In genomic region chr1:155862967-155863366, GRCm38 (mm10) we compare ENCODE assay signal across 9 mouse cellular contexts. TPM values are rescaled to one million over a fixed set of nuclear protein-coding genes. Genes with fewer than 3 reads are reported as not detected.
DNase-seq lines count a peak whose midpoint lies in the region; ATAC-seq and TF ChIP-seq lines count a peak whose summit lies in the region.
"Had no signal": no experiment of that assay in that cellular context is flagged by ENCODE, and none has a peak within 500 bp of the region (broad histone marks: within the 10 kb centered on the region; RNA-seq: fewer than 3 reads in every experiment).

No protein-coding gene starts in this region.

- no peak overlapping the region for H3K4me2 ChIP-seq in intestine, postnatal 0 days (replicated peaks; ENCODE audit: low read depth)
- H3K4me2 ChIP-seq in intestine, embryonic 16.5 days (ENCODE audit: low read depth, low read length): no peak overlapping the region
- H3K4me2 ChIP-seq in CH12.LX (ENCODE audit: insufficient read depth, low read depth, poor library complexity, severe bottlenecking): peak overlapping the region; percentile 78
- H3K4me2 ChIP-seq in liver, embryonic 14.5 days (ENCODE audit: low read depth): no peak overlapping the region
- H3K4me2 ChIP-seq in neural tube, embryonic 15.5 days: no peak overlapping the region
- H3K4me2 ChIP-seq: embryonic facial prominence, embryonic 15.5 days had no signal

- TF ChIP-seq POLR2A in CH12.LX (IDR thresholded peaks at IDR 0.05; ENCODE audit: low read depth, low read length): no peak

- H3K4me3 ChIP-seq in intestine, postnatal 0 days (ENCODE audit: low read depth, low read length): no peak overlapping the region
- no peak overlapping the region for H3K4me3 ChIP-seq in intestine, embryonic 16.5 days (ENCODE audit: low read length)
- no peak overlapping the region for H3K4me3 ChIP-seq in CH12.LX (replicated peaks in 1 of 3; ENCODE audit: low read depth in 2 of 3, low read length in 2 of 3, poor library complexity in 1 of 3)
- H3K4me3 ChIP-seq in liver, embryonic 14.5 days (ENCODE audit: insufficient read depth in 1 of 2, low read depth in 2 of 2, low read length in 2 of 2): no peak overlapping the region
- no peak overlapping the region for H3K4me3 ChIP-seq in neural tube, embryonic 15.5 days (replicated peaks)
- H3K4me3 ChIP-seq: embryonic facial prominence, embryonic 15.5 days had no signal

- ATAC-seq in intestine, postnatal 0 days: no peak
- ATAC-seq in intestine, embryonic 16.5 days: no peak
- no peak for ATAC-seq in liver, embryonic 14.5 days (ENCODE audit: insufficient read depth)
- no peak for ATAC-seq in neural tube, embryonic 15.5 days (ENCODE audit: low FRiP score)

- in situ Hi-C loops in CH12.LX (cut with MboI; ENCODE audit: low pct_ligation_motif_present, low pct_unique_long_range_greater_than_20kb, low sequenced_read_pairs): loop anchor here (5.0 kb wide), 1 partner anchor 36 kb away; no protein-coding TSS in a partner anchor

- no peaks in the 10 kb centered on the region for H3K4me1 ChIP-seq in intestine, postnatal 0 days (replicated peaks; ENCODE audit: control insufficient read depth, insufficient read depth, low read length)
- H3K4me1 ChIP-seq in intestine, embryonic 16.5 days (ENCODE audit: control insufficient read depth, insufficient read depth, low read length): no peaks in the 10 kb centered on the region
- H3K4me1 ChIP-seq in CH12.LX (ENCODE audit: control insufficient read depth in 1 of 2, insufficient read depth in 2 of 2): peaks cover 0 to 20% of the 10 kb centered on the region in 2 experiments; a peak in 2 of 4 replicates
- no peaks in the 10 kb centered on the region for H3K4me1 ChIP-seq in liver, embryonic 14.5 days (replicated peaks; ENCODE audit: control insufficient read depth in 2 of 2, insufficient read depth in 2 of 2, low read length in 1 of 2)
- no peaks in the 10 kb centered on the region for H3K4me1 ChIP-seq in neural tube, embryonic 15.5 days
- H3K4me1 ChIP-seq: embryonic facial prominence, embryonic 15.5 days had no signal

- TF ChIP-seq EP300 in CH12.LX (IDR thresholded peaks at IDR 0.05; ENCODE audit: low read length): peak; percentile 29; the same call in 1 of the 2 replicates
- TF ChIP-seq EP300 in liver, embryonic 14.5 days (IDR thresholded peaks at IDR 0.05; ENCODE audit: low read depth): no peak

- WGBS in intestine, postnatal 0 days: 65% methylated on average over 4 of the region's 4 CpGs
- 69% methylated on average over 4 of the region's 4 CpGs for WGBS in intestine, embryonic 16.5 days
- 33% methylated on average over 4 of the region's 4 CpGs for WGBS in liver, embryonic 14.5 days (ENCODE audit: insufficient replicate concordance)
- whole genome bisulfite sequencing in neural tube, embryonic 15.5 days: 79% methylated on average over 4 of the region's 4 CpGs

- no peaks in the 10 kb centered on the region for H3K27me3 ChIP-seq in intestine, postnatal 0 days (replicated peaks; ENCODE audit: control insufficient read depth, insufficient read depth, low read length)
- H3K27me3 ChIP-seq in intestine, embryonic 16.5 days (replicated peaks; ENCODE audit: control insufficient read depth, insufficient read depth, low read length): no peaks in the 10 kb centered on the region
- no peaks in the 10 kb centered on the region for H3K27me3 ChIP-seq in CH12.LX (replicated peaks)
- no peaks in the 10 kb centered on the region for H3K27me3 ChIP-seq in liver, embryonic 14.5 days (ENCODE audit: control insufficient read depth, insufficient read depth, low read length)
- no peaks in the 10 kb centered on the region for H3K27me3 ChIP-seq in neural tube, embryonic 15.5 days (replicated peaks)
- H3K27me3 ChIP-seq: embryonic facial prominence, embryonic 15.5 days had no signal

- dilution Hi-C loops in CH12.LX (cut with MboI; ENCODE audit: extremely low pct_ligation_motif_present, extremely low pct_unique_long_range_greater_than_20kb, low sequenced_read_pairs): no loop called here

- DNase-seq in 3T3-L1 (ENCODE audit: low read depth, low spot score) (peak; percentile 23), CH12.LX (ENCODE audit: extremely low read depth) (peak; percentile 86)
- DNase-seq in liver, embryonic 14.5 days (ENCODE audit: low read depth in 3 of 3, low spot score in 3 of 3): no peak
- DNase-seq in layer of hippocampus, adult 18-20 months (ENCODE audit: low spot score in 2 of 2): no peak
- no peak for DNase-seq in right cerebral cortex, postnatal 36 days (ENCODE audit: low spot score in 2 of 2)

- H3K9ac ChIP-seq in intestine, postnatal 0 days (ENCODE audit: low read depth, low read length): no peak overlapping the region
- no peak overlapping the region for H3K9ac ChIP-seq in intestine, embryonic 16.5 days (ENCODE audit: low read depth, low read length)
- no peak overlapping the region for H3K9ac ChIP-seq in CH12.LX (ENCODE audit: insufficient read depth, low read depth)
- no peak overlapping the region for H3K9ac ChIP-seq in liver, embryonic 14.5 days (replicated peaks)
- no peak overlapping the region for H3K9ac ChIP-seq in neural tube, embryonic 15.5 days (replicated peaks)
- H3K9ac ChIP-seq: embryonic facial prominence, embryonic 15.5 days had no signal

- no peaks in the 10 kb centered on the region for H3K79me2 ChIP-seq in CH12.LX (replicated peaks; ENCODE audit: control insufficient read depth, extremely low read depth, insufficient read depth, poor library complexity, severe bottlenecking)

- no peaks in the 10 kb centered on the region for H3K9me3 ChIP-seq in intestine, postnatal 0 days (ENCODE audit: control insufficient read depth)
- H3K9me3 ChIP-seq in intestine, embryonic 16.5 days (ENCODE audit: control insufficient read depth, low read length): no peaks in the 10 kb centered on the region
- no peaks in the 10 kb centered on the region for H3K9me3 ChIP-seq in CH12.LX (replicated peaks; ENCODE audit: low read length)
- H3K9me3 ChIP-seq in liver, embryonic 14.5 days (ENCODE audit: control insufficient read depth, low read length): no peaks in the 10 kb centered on the region
- H3K9me3 ChIP-seq in neural tube, embryonic 15.5 days (replicated peaks): no peaks in the 10 kb centered on the region
- H3K9me3 ChIP-seq: embryonic facial prominence, embryonic 15.5 days had no signal

- H3K36me3 ChIP-seq in intestine, postnatal 0 days (ENCODE audit: control insufficient read depth, insufficient read depth): peaks cover 79% of the 10 kb centered on the region
- peaks cover 22% of the 10 kb centered on the region for H3K36me3 ChIP-seq in intestine, embryonic 16.5 days (ENCODE audit: control insufficient read depth, insufficient read depth, low read length)
- H3K36me3 ChIP-seq in CH12.LX (replicated peaks in 1 of 2; ENCODE audit: control insufficient read depth in 1 of 2, insufficient read depth in 1 of 2, low read length in 1 of 2): peaks cover 35 to 65% of the 10 kb centered on the region in 2 experiments
- peaks cover 54% of the 10 kb centered on the region for H3K36me3 ChIP-seq in liver, embryonic 14.5 days (replicated peaks; ENCODE audit: control insufficient read depth, insufficient read depth, low read depth)
- H3K36me3 ChIP-seq in neural tube, embryonic 15.5 days: peaks cover 71% of the 10 kb centered on the region

- TF ChIP-seq CTCF in intestine, postnatal 0 days (IDR thresholded peaks at IDR 0.05; ENCODE audit: low read depth): peak; percentile 63
- peak in 1 of 2 experiments; percentile 70; a peak in 2 of 4 replicates for TF ChIP-seq CTCF in CH12.LX (conservative IDR thresholded peaks at IDR 0.05 in 1 of 2, IDR thresholded peaks at IDR 0.05 in 1 of 2; ENCODE audit: low read depth in 2 of 2, low read length in 2 of 2)
- peak; percentile 34; the same call in 1 of the 2 replicates for TF ChIP-seq CTCF in liver, embryonic 14.5 days (IDR thresholded peaks at IDR 0.05; ENCODE audit: low read depth)

- TF ChIP-seq RAD21 in CH12.LX (IDR thresholded peaks at IDR 0.05; ENCODE audit: low read depth, low read length): peak; percentile 67

- no peak overlapping the region for H3K27ac ChIP-seq in intestine, postnatal 0 days (ENCODE audit: low read depth, low read length)
- H3K27ac ChIP-seq in intestine, embryonic 16.5 days (ENCODE audit: low read length): no peak overlapping the region
- H3K27ac ChIP-seq in CH12.LX (ENCODE audit: insufficient read depth, low read depth): no peak overlapping the region
- no peak overlapping the region for H3K27ac ChIP-seq in liver, embryonic 14.5 days
- H3K27ac ChIP-seq in neural tube, embryonic 15.5 days (replicated peaks): no peak overlapping the region
- H3K27ac ChIP-seq: embryonic facial prominence, embryonic 15.5 days had no signal

TF ChIP-seq in CH12.LX, 34 proteins besides CTCF, POLR2A, EP300 and RAD21 (continues in another document):
- TF ChIP-seq MYC (IDR thresholded peaks at IDR 0.05; ENCODE audit: low read depth, low read length) (peak; percentile 77), SMC3 (IDR thresholded peaks at IDR 0.05; ENCODE audit: low read depth, low read length) (peak; percentile 70), TBP (conservative IDR thresholded peaks at IDR 0.05; ENCODE audit: low read depth, low read length) (no peak), BHLHE40 (IDR thresholded peaks at IDR 0.05; ENCODE audit: low read depth, low read length) (peak; percentile 52), USF1 (IDR thresholded peaks at IDR 0.05; ENCODE audit: low read depth, low read length) (no peak), ELF1 (IDR thresholded peaks at IDR 0.05; ENCODE audit: low read depth, low read length) (no peak), ZC3H11A (IDR thresholded peaks at IDR 0.05; ENCODE audit: low read depth, low read length) (no peak), SIN3A (IDR thresholded peaks at IDR 0.05; ENCODE audit: low read length) (peak; percentile 57; the same call in 1 of the 2 replicates), MAFK (IDR thresholded peaks at IDR 0.05; ENCODE audit: insufficient replicate concordance, low read length) (no peak), ZNF384 (IDR thresholded peaks at IDR 0.05; ENCODE audit: low read depth, low read length) (no peak), UBTF (IDR thresholded peaks at IDR 0.05; ENCODE audit: low read depth, low read length) (no peak), USF2 (conservative IDR thresholded peaks at IDR 0.05; ENCODE audit: low read depth, low read length) (no peak), CHD2 (IDR thresholded peaks at IDR 0.05; ENCODE audit: low read length) (no peak), NRF1 (IDR thresholded peaks at IDR 0.05; ENCODE audit: low read depth, low read length) (no peak)

RNA-seq across cellular contexts. Expression of gene Qsox1, which starts 50.3 kb away (rescaled TPM):
- polyA plus RNA-seq in intestine, postnatal 0 days (2015; fragmentation: Nextera tagmentation; extraction: Ambion mirVana): 28.4 and 30.1 TPM in 2 replicates
- 48.6 and 49.9 TPM in 2 replicates for polyA plus RNA-seq in intestine, embryonic 16.5 days (2015; fragmentation: Nextera tagmentation; extraction: Ambion mirVana)
- total RNA-seq in CH12.LX (2012; rRNA removed) (11.9 and 13.7 TPM in 2 replicates), CH12.LX (2014; rRNA removed) (7.9 and 8.6 TPM in 2 replicates)
- 11.6 and 12.5 TPM in 2 replicates for polyA plus RNA-seq in CH12.LX (2012; ENCODE audit: insufficient read length, low read depth)
- polyA plus RNA-seq in liver, embryonic 14.5 days (2012; rRNA removed): 14.9 and 16.5 TPM in 2 replicates
- polyA plus RNA-seq in liver, embryonic 14.5 days (2014; fragmentation: Nextera tagmentation; extraction: Ambion mirVana): 11.0 and 11.2 TPM in 2 replicates
- polyA plus RNA-seq in neural tube, embryonic 15.5 days (2015; fragmentation: Nextera tagmentation; extraction: Ambion mirVana): 20.4 and 22.7 TPM in 2 replicates
- total RNA-seq in layer of hippocampus, adult 18-20 months (2021): 10 to 100 TPM; 29.3 to 29.6 TPM

Comparison
In these comparisons a context has a peak if more than half of its experiments do, and no peak if none do; other contexts are left out.
1. DNase-seq: peak in 3T3-L1 (single experiment) and CH12.LX (single experiment); none in liver, embryonic 14.5 days (0 of 3), layer of hippocampus, adult 18-20 months (0 of 2) and right cerebral cortex, postnatal 36 days (0 of 2).